Mouse (Mus musculus) hindbrain, embryonic 11.5 days (tissue): Measurements from ENCODE around the gene Dsel. TPM values are rescaled to one million over a fixed set of nuclear protein-coding genes. Genes with fewer than 3 reads are reported as not detected.

Experiments
- ATAC-seq: fragments of 200-750 bp; cut with Nextera tagmentation; 2 replicates; pipeline ENCODE4 v1.8.0; 2017; ENCODE audit warnings: mild to moderate bottlenecking, moderate TSS enrichment, moderate library complexity; ENCODE audit not compliant: low FRiP score
- DNase-seq: peaks from one replicate; pipeline ENCODE4 v3.0.0-alpha.2; 2015; ENCODE audit warnings: low spot score
- H3K27ac ChIP-seq: fragments of 300-500 bp; sonication (generic); 2 replicates; pipeline ENCODE4 v1.5.1; 2014; ENCODE audit warnings: mild to moderate bottlenecking, low read depth, low read length
- H3K27me3 ChIP-seq: fragments of 300-500 bp; sonication (generic); 2 replicates; pipeline ENCODE4 v1.6.1; 2014; ENCODE audit warnings: mild to moderate bottlenecking, low read length, moderate library complexity, mixed read lengths; ENCODE audit not compliant: control insufficient read depth, insufficient read depth
- H3K36me3 ChIP-seq: fragments of 300-500 bp; sonication (generic); 2 replicates; pipeline ENCODE4 v1.6.1; 2014; ENCODE audit warnings: mild to moderate bottlenecking, low read length, moderate library complexity, mixed read lengths; ENCODE audit not compliant: control insufficient read depth, insufficient read depth
- H3K4me1 ChIP-seq: fragments of 300-500 bp; sonication (generic); replicated peaks from 2 replicates; pipeline ENCODE4 v1.6.1; 2014; ENCODE audit warnings: low read length, mixed read lengths; ENCODE audit not compliant: control insufficient read depth, insufficient read depth
- H3K4me2 ChIP-seq: fragments of 300-500 bp; sonication (generic); replicated peaks from 2 replicates; pipeline ENCODE4 v1.6.1; 2014; ENCODE audit warnings: mild to moderate bottlenecking, low read depth, low read length
- H3K4me3 ChIP-seq: fragments of 300-500 bp; sonication (generic); 2 replicates; pipeline ENCODE4 v1.5.1; 2014; ENCODE audit warnings: low read depth, low read length
- H3K9ac ChIP-seq: fragments of 300-500 bp; sonication (generic); 2 replicates; pipeline ENCODE4 v1.6.1; 2014; ENCODE audit warnings: low read depth, low read length
- H3K9me3 ChIP-seq: fragments of 300-500 bp; sonication (generic); 2 replicates; pipeline ENCODE4 v1.6.1; 2016; ENCODE audit warnings: low read length; ENCODE audit not compliant: control insufficient read depth
- WGBS: fragments of 180-500 bp; shearing (Covaris S2); extraction: QIAGEN DNeasy Blood & Tissue Kit; methylation state at CpG from one replicate; pipeline ENCODE4 v1.1.7; 2014; 5-methylcytosine and 5-hydroxymethylcytosine counted together
- polyA plus RNA-seq: library from polyadenylated mRNA; unstranded; fragments of >200 nt; fragmentation: Nextera tagmentation; extraction: Ambion mirVana; gene quantifications from 2 replicates; pipeline ENCODE4 v1.2.1, GENCODE M21; 2014

The Dsel gene
- 10.2 and 10.5 TPM in 2 replicates for polyA plus RNA-seq

DNA sequence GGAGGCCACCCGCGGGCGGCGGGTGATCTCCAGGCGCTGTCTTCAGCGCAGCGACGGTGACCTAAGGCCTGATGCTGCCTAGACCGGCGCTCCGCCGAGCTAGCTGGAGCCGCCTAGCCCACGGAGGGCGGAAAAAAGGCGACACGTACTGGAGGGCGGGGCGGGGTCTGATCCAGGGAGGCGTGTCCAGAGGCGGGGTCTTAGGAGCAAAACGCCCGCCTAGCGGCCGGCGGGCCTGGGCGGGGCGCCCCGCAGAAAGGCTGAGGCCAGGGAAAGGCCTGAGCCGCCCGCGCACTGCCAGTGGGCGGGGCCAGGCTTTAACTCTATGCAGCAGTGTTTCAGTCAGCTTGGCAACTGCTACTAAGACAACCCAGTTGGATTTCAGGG lies at the start of gene Dsel:
Gene Dsel, minus strand, starts transcription at position 140 of the 387 bp plus-strand sequence.
- H3K27me3 ChIP-seq, result no peaks in the 10 kb centered on the region
- H3K9me3 ChIP-seq, result no peaks in the 10 kb centered on the region
- no peaks in the 10 kb centered on the region for H3K4me1 ChIP-seq
- no peaks in the 10 kb centered on the region for H3K36me3 ChIP-seq
- peak; percentile 98 for ATAC-seq
- peak within 1 kb of the TSS; percentile 78 for H3K4me3 ChIP-seq
- H3K4me2 ChIP-seq, result peak within 1 kb of the TSS; percentile 80
- peak; percentile 96 for DNase-seq
- peak within 1 kb of the TSS; percentile 65 for H3K27ac ChIP-seq
- WGBS, result under 1% methylated on average over 33 of the region's 33 CpGs
- peak within 1 kb of the TSS; percentile 89 for H3K9ac ChIP-seq

GRCm38 (mm10) chr1:111911424-111911823 lies 46.7 kb upstream of the Dsel start:
- WGBS, result 37% methylated on average over 1 of the region's 1 CpGs
- H3K4me1 ChIP-seq, result no peaks in the 10 kb centered on the region
- no peaks in the 10 kb centered on the region for H3K27me3 ChIP-seq
- no peak overlapping the region for H3K4me2 ChIP-seq
- no peak for DNase-seq
- H3K27ac ChIP-seq, result no peak overlapping the region
- H3K9ac ChIP-seq, result no peak overlapping the region
- ATAC-seq, result peak; percentile 65; the same call in 1 of the 2 replicates
- H3K36me3 ChIP-seq, result no peaks in the 10 kb centered on the region
- no peak overlapping the region for H3K4me3 ChIP-seq
- no peaks in the 10 kb centered on the region for H3K9me3 ChIP-seq

DNA sequence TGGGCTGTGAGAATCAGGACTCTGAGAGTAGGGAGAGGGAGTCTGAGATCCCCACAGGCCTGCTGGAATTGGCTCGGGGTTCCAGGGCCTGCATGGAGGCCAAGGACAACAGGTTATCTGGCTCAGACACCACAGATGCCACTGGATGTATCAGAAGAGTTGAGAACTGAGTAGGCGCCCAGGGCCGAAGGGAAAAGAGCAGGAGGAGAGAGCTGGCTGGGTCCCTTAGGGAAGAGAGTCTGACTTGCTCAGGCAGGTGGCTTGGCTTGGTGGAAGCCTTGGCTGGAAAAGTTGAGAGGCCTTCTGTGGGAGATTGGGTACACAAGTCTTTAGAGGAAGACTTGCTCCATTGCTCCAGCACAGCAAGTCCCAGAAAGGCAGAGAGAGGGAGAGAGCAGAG lies 18.6 kb upstream of the Dsel start:
- H3K4me2 ChIP-seq, result no peak overlapping the region
- ATAC-seq (no peak), DNase-seq (no peak)
- no peak overlapping the region for H3K4me3 ChIP-seq
- H3K27ac ChIP-seq, result no peak overlapping the region
- no peak overlapping the region for H3K9ac ChIP-seq
- WGBS, result 84% methylated on average over 3 of the region's 3 CpGs
- H3K9me3 ChIP-seq, result no peaks in the 10 kb centered on the region
- no peaks in the 10 kb centered on the region for H3K36me3 ChIP-seq
- no peaks in the 10 kb centered on the region for H3K4me1 ChIP-seq
- no peaks in the 10 kb centered on the region for H3K27me3 ChIP-seq

GRCm38 (mm10) chr1:111875784-111876183 lies 11.1 kb upstream of the Dsel start:
- Histone ChIP-seq H3K9ac (no peak overlapping the region), H3K4me3 (no peak overlapping the region), H3K36me3 (no peaks in the 10 kb centered on the region), H3K27ac (no peak overlapping the region), H3K4me1 (no peaks in the 10 kb centered on the region), H3K9me3 (no peaks in the 10 kb centered on the region), H3K27me3 (no peaks in the 10 kb centered on the region), H3K4me2 (no peak overlapping the region)
- ATAC-seq, result no peak
- no peak for DNase-seq

DNA sequence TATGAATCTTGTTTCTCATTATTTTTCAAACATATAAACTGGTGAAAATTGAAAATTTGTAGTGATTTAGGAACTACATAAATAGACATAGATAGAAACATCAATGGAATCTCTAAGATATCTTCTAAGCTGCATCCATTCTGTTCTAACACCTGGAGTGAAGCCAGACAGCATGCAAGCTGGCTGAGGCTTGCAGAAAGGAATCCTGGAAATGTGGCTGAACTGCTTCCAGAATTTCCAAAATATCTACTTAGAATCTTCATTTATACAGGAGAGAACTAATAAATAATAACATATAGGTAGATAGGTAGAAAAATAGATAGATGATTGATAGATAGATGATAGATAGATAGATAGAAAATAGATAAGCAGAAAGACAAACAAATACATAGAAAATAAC lies 8.5 kb upstream of the Dsel start:
- no peaks in the 10 kb centered on the region for H3K36me3 ChIP-seq

GRCm38 (mm10) chr1:111865467-111865866 lies 749 bp upstream of the Dsel start:
- Histone ChIP-seq H3K27me3 (no peaks in the 10 kb centered on the region), H3K4me1 (no peaks in the 10 kb centered on the region), H3K4me2 (no peak overlapping the region), H3K36me3 (no peaks in the 10 kb centered on the region), H3K9ac (no peak overlapping the region), H3K4me3 (no peak overlapping the region), H3K27ac (no peak overlapping the region), H3K9me3 (no peaks in the 10 kb centered on the region)
- DNase-seq (no peak), ATAC-seq (no peak)
- 65% methylated on average over 2 of the region's 2 CpGs for WGBS

More for the DNA sequence above, 8.5 kb upstream of the Dsel start:
- H3K4me2 ChIP-seq, result no peak overlapping the region
- H3K27ac ChIP-seq, result no peak overlapping the region
- H3K4me1 ChIP-seq, result no peaks in the 10 kb centered on the region
- ATAC-seq (no peak), DNase-seq (no peak)
- no peak overlapping the region for H3K4me3 ChIP-seq
- H3K9ac ChIP-seq, result no peak overlapping the region
- H3K9me3 ChIP-seq, result no peaks in the 10 kb centered on the region
- no peaks in the 10 kb centered on the region for H3K27me3 ChIP-seq

DNA sequence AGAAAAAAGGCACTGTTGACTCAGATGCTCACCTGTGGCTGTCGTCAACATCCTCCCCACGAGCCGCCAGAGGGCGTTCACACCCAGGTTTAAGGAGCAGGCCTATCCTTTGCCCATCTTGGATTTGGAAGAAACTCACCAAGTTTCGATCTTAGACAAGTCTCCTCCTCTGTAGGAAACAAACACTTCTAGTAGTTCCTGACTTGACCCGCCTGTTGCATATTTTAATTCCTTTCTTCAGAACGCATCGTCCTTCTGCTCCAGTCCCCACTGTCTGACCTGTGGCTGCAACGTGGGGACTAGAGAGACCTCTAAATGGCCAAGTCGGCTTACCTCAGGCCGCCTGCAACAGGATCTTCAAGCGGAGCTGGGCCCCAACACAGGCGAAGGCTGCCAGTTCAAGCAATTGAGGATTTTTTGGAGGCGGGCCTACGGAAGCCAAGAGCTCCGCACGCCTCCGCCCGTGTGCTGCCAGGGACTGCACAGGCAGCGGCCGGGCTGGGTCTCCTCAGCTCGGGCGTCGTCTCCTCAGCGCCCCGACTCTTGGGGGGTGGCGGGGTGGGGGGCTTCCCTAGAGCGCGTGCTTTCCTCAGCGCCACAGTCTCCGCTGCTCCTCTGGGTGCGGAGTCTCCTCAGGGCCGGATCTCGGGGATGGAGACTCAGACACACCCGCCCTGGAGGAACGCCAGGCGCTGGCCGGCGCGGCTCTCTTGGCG lies 497 bp downstream of the Dsel start:
- ATAC-seq (peak; percentile 68), DNase-seq (peak; percentile 84)
- Histone ChIP-seq H3K9ac (peak overlapping the region; percentile 89), H3K27ac (peak overlapping the region; percentile 65), H3K4me3 (peak overlapping the region; percentile 78), H3K36me3 (no peaks in the 10 kb centered on the region), H3K4me1 (no peaks in the 10 kb centered on the region), H3K4me2 (peak overlapping the region; percentile 80), H3K9me3 (no peaks in the 10 kb centered on the region), H3K27me3 (no peaks in the 10 kb centered on the region)
- WGBS, result under 1% methylated on average over 39 of the region's 41 CpGs

- H3K27ac ChIP-seq, result no peak overlapping the region
- H3K9me3 ChIP-seq, result no peaks in the 10 kb centered on the region
- H3K9ac ChIP-seq, result no peak overlapping the region
- H3K27me3 ChIP-seq, result no peaks in the 10 kb centered on the region
- no peak for ATAC-seq
- WGBS, result 94% methylated on average over 1 of the region's 1 CpGs
- H3K4me2 ChIP-seq, result no peak overlapping the region
- DNase-seq, result no peak
- no peaks in the 10 kb centered on the region for H3K36me3 ChIP-seq
- no peak overlapping the region for H3K4me3 ChIP-seq
- H3K4me1 ChIP-seq, result no peaks in the 10 kb centered on the region
Measured at GRCm38 (mm10) chr1:111857852-111858251, 6.9 kb downstream of the Dsel start.

DNA sequence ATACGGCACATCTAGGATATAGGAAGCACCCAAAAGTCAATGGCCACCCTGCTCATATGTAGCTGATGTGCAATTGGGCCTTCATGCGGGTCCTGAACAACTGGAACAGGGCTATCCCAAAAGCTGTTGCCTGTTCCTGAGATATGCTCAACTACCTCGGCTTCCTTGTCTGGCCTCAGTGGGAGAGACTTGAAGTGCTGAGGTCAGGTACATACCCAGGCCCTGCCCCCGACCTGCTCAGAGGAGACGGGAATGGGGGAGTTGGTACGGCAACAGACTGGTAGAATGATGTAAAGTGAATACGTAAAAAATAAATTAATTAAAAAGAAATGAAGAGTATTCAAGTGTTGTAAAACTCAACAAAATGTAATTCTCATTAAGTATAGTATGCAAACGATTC lies 12.3 kb downstream of the Dsel start:
- no peaks in the 10 kb centered on the region for H3K36me3 ChIP-seq
- no peaks in the 10 kb centered on the region for H3K27me3 ChIP-seq
- no peaks in the 10 kb centered on the region for H3K4me1 ChIP-seq
- no peak overlapping the region for H3K4me3 ChIP-seq
- no peak for ATAC-seq
- H3K9me3 ChIP-seq, result no peaks in the 10 kb centered on the region
- DNase-seq, result no peak
- H3K9ac ChIP-seq, result no peak overlapping the region
- no peak overlapping the region for H3K27ac ChIP-seq
- H3K4me2 ChIP-seq, result no peak overlapping the region
- 94% methylated on average over 8 of the region's 8 CpGs for WGBS
